ENCODE assay signal across 19 mouse cellular contexts in genomic region chr17:65450818-65451217, GRCm38 (mm10).
DNase-seq lines count a peak whose midpoint lies in the region; ATAC-seq and TF ChIP-seq lines count a peak whose summit lies in the region.
"Had no signal": no experiment of that assay in that cellular context is flagged by ENCODE, and none has a peak within 500 bp of the region (broad histone marks: within the 10 kb centered on the region; RNA-seq: fewer than 3 reads in every experiment).

No protein-coding gene starts in this region.

- no peak for TF ChIP-seq CTCF in intestine, postnatal 0 days (IDR thresholded peaks at IDR 0.05; ENCODE audit: low read depth)

- no peaks in the 10 kb centered on the region for H3K36me3 ChIP-seq in intestine, embryonic 15.5 days
- no peaks in the 10 kb centered on the region for H3K36me3 ChIP-seq in intestine, postnatal 0 days (ENCODE audit: control insufficient read depth, insufficient read depth)
- H3K36me3 ChIP-seq in intestine, embryonic 16.5 days (ENCODE audit: control insufficient read depth, insufficient read depth, low read length), result no peaks in the 10 kb centered on the region
- H3K36me3 ChIP-seq: G1E had no signal

- no peak overlapping the region for H3K4me3 ChIP-seq in intestine, embryonic 15.5 days (replicated peaks)
- no peak overlapping the region for H3K4me3 ChIP-seq in intestine, postnatal 0 days (ENCODE audit: low read depth, low read length)
- H3K4me3 ChIP-seq in intestine, embryonic 16.5 days (ENCODE audit: low read length), result no peak overlapping the region

- H3K4me1 ChIP-seq in intestine, embryonic 15.5 days (replicated peaks), result no peaks in the 10 kb centered on the region
- H3K4me1 ChIP-seq in intestine, postnatal 0 days (replicated peaks; ENCODE audit: control insufficient read depth, insufficient read depth, low read length), result no peaks in the 10 kb centered on the region
- H3K4me1 ChIP-seq in intestine, embryonic 16.5 days (ENCODE audit: control insufficient read depth, insufficient read depth, low read length), result no peaks in the 10 kb centered on the region

- H3K4me2 ChIP-seq in intestine, embryonic 15.5 days (replicated peaks), result no peak overlapping the region
- H3K4me2 ChIP-seq in intestine, postnatal 0 days (replicated peaks; ENCODE audit: low read depth), result no peak overlapping the region
- no peak overlapping the region for H3K4me2 ChIP-seq in intestine, embryonic 16.5 days (ENCODE audit: low read depth, low read length)

- no peak overlapping the region for H3K27ac ChIP-seq in intestine, embryonic 15.5 days
- no peak overlapping the region for H3K27ac ChIP-seq in intestine, postnatal 0 days (ENCODE audit: low read depth, low read length)
- no peak overlapping the region for H3K27ac ChIP-seq in intestine, embryonic 16.5 days (ENCODE audit: low read length)

- no peaks in the 10 kb centered on the region for H3K9me3 ChIP-seq in intestine, embryonic 15.5 days
- no peaks in the 10 kb centered on the region for H3K9me3 ChIP-seq in intestine, postnatal 0 days (ENCODE audit: control insufficient read depth)
- no peaks in the 10 kb centered on the region for H3K9me3 ChIP-seq in intestine, embryonic 16.5 days (ENCODE audit: control insufficient read depth, low read length)

- H3K27me3 ChIP-seq in intestine, embryonic 15.5 days (replicated peaks), result no peaks in the 10 kb centered on the region
- no peaks in the 10 kb centered on the region for H3K27me3 ChIP-seq in intestine, postnatal 0 days (replicated peaks; ENCODE audit: control insufficient read depth, insufficient read depth, low read length)
- H3K27me3 ChIP-seq in intestine, embryonic 16.5 days (replicated peaks; ENCODE audit: control insufficient read depth, insufficient read depth, low read length), result no peaks in the 10 kb centered on the region
- H3K27me3 ChIP-seq: CH12.LX had no signal

- ATAC-seq in intestine, embryonic 15.5 days, result peak; percentile 72; the same call in 1 of the 2 replicates
- no peak for ATAC-seq in intestine, postnatal 0 days
- peak; percentile 66; the same call in 1 of the 2 replicates for ATAC-seq in intestine, embryonic 16.5 days
- ATAC-seq: activated CD4-positive, CD25-positive, alpha-beta regulatory T cell, adult 4 months; CD4-positive, CD25-positive, alpha-beta regulatory T cell, adult 4 months; Patski had no signal

- no peak for DNase-seq in frontal cortex, postnatal 36 days (ENCODE audit: low spot score in 2 of 2)
- DNase-seq: adrenal gland, adult 2 months; adrenal gland, adult 8-10 months; adrenal gland, postnatal 10 days; adrenal gland, postnatal 14 days; adrenal gland, postnatal 25 days; adrenal gland, postnatal 36 days; B cell, adult 2 months; cerebellum, adult 11 months; cerebellum, adult 11-12 months; cerebellum, adult 18-20 months had no signal

- no peak overlapping the region for H3K9ac ChIP-seq in intestine, embryonic 15.5 days
- H3K9ac ChIP-seq in intestine, postnatal 0 days (ENCODE audit: low read depth, low read length), result no peak overlapping the region
- no peak overlapping the region for H3K9ac ChIP-seq in intestine, embryonic 16.5 days (ENCODE audit: low read depth, low read length)
